Mouse (Mus musculus) right cerebral cortex, postnatal 4 days (tissue): ENCODE measurements around the gene Far2.

ENCODE experiments used
- DNase-seq: peaks from one replicate; pipeline ENCODE4 v3.0.0-alpha.2; 2022

Far2 gene

DNA sequence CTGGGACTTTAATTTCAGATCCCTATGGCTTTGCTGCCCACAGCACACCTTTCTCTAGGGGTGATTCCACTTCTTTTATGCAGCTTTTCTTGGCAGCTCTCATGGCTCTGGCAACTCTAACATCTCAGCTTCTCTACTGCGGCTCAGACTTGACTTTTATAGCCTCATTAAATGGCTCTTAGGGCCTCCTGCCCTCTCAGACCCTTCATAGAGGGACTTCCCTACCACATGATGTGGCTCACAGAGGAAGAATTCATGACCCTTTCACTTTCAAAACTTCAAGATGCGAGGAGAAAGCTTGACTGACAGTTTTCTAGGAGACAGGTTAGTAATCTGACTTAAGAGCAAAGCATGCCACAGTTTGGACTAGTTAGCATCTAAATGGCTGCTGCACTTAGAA is 175.6 kb downstream of the Far2 start:
- DNase-seq, result no peak

DNA sequence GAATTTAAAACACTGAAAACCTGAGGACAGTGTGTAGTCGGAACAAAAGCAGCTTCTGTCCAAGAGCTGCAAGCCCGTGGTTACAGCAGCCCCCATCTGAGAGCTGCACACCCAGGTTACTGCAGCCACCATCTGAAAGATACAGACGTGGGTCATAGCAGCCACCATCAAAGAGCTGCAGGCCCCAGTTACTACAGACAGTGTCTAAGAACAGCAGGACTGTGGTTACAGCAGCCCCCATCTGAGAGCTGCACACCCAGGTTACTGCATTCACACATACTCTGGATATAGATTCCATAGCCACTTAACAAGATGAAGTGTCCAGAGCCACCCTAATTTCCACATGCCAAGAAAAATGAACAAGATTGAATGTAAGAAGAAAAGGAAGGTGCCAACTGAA is 180.5 kb downstream of the Far2 start:
- DNase-seq, result no peak
